Mouse (Mus musculus) heart, postnatal 0 days (tissue): ENCODE measurements at regions not wholly inside any gene's neighbourhood (a gene's known extent, or its start where the extent isn't known, plus 50 kb on each side); places are given as distances from the start of the nearest gene placed in this dataset.

Experiments
- ATAC-seq: fragments of 200-750 bp; cut with Nextera tagmentation; 2 replicates; pipeline ENCODE4 v1.8.0; 2017; ENCODE audit warnings: low read depth, moderate number of reproducible peaks, moderate library complexity; ENCODE audit not compliant: insufficient read depth
- DNase-seq: peaks from one replicate; pipeline ENCODE4 v3.0.0-alpha.2; 2016; ENCODE audit warnings: low spot score
- H3K27ac ChIP-seq: fragments of 300-500 bp; sonication (generic); 2 replicates; pipeline ENCODE4 v1.5.1; 2014; ENCODE audit warnings: low read depth, mild to moderate bottlenecking
- H3K27me3 ChIP-seq: fragments of 300-500 bp; sonication (generic); 2 replicates; pipeline ENCODE4 v1.6.1; 2014; ENCODE audit warnings: low read length, mixed read lengths; ENCODE audit not compliant: control insufficient read depth, insufficient read depth
- H3K36me3 ChIP-seq: fragments of 300-500 bp; sonication (generic); replicated peaks from 2 replicates; pipeline ENCODE4 v1.6.1; 2014; ENCODE audit warnings: low read length, mixed read lengths; ENCODE audit not compliant: control insufficient read depth, insufficient read depth
- H3K4me1 ChIP-seq: fragments of 300-500 bp; sonication (generic); 2 replicates; pipeline ENCODE4 v1.6.1; 2014; ENCODE audit warnings: antibody characterized with exemption; ENCODE audit not compliant: control insufficient read depth, insufficient read depth
- H3K4me2 ChIP-seq: fragments of 300-500 bp; sonication (generic); 2 replicates; pipeline ENCODE4 v1.6.1; 2014; ENCODE audit warnings: low read depth, mild to moderate bottlenecking, low read length, moderate library complexity
- H3K4me3 ChIP-seq: fragments of 300-500 bp; sonication (generic); 2 replicates; pipeline ENCODE4 v1.5.1; 2014; ENCODE audit warnings: low read depth, low read length
- H3K9ac ChIP-seq: fragments of 300-500 bp; sonication (generic); replicated peaks from 2 replicates; pipeline ENCODE4 v1.6.1; 2014; ENCODE audit warnings: low read depth, low read length, mixed read lengths
- H3K9me3 ChIP-seq: fragments of 300-500 bp; sonication (generic); replicated peaks from 2 replicates; pipeline ENCODE4 v1.6.1; 2016; ENCODE audit warnings: low read length; ENCODE audit not compliant: control insufficient read depth
- CTCF ChIP-seq: IDR thresholded peaks from 2 replicates; pipeline ENCODE4 v1.5.1; 2016; ENCODE audit warnings: antibody characterized with exemption, control low read depth, low read depth
- EP300 ChIP-seq: IDR thresholded peaks from 2 replicates; pipeline ENCODE4 v1.6.1; 2016; ENCODE audit warnings: antibody characterized with exemption, low read depth
- WGBS: fragments of 180-500 bp; shearing (Covaris S2); extraction: QIAGEN DNeasy Blood & Tissue Kit; methylation state at CpG from one replicate; pipeline ENCODE4 v1.1.7; 2014; 5-methylcytosine and 5-hydroxymethylcytosine counted together

- TF ChIP-seq EP300 = no peak
- no peaks in the 10 kb centered on the region for H3K4me1 ChIP-seq
- H3K27ac ChIP-seq = peak overlapping the region; percentile 43
- H3K36me3 ChIP-seq = no peaks in the 10 kb centered on the region
- H3K9me3 ChIP-seq = no peaks in the 10 kb centered on the region
- no peak overlapping the region for H3K4me2 ChIP-seq
- no peaks in the 10 kb centered on the region for H3K27me3 ChIP-seq
- no peak overlapping the region for H3K4me3 ChIP-seq
- no peak overlapping the region for H3K9ac ChIP-seq
- DNase-seq (no peak), ATAC-seq (peak; percentile 33; the same call in 1 of the 2 replicates)
- WGBS = 18% methylated on average over 5 of the region's 5 CpGs
Measured at GRCm38 (mm10) chr10:6011029-6011428, 88.8 kb upstream of the Rgs17 start.

- H3K36me3 ChIP-seq = no peaks in the 10 kb centered on the region
- H3K4me3 ChIP-seq = no peak overlapping the region
- DNase-seq (no peak), ATAC-seq (0 out of 2 replicates have a peak, but pooled peaks have one; percentile 20)
- TF ChIP-seq EP300 (no peak), CTCF (no peak)
- H3K27ac ChIP-seq = no peak overlapping the region
- H3K4me1 ChIP-seq = no peaks in the 10 kb centered on the region
- WGBS = 21% methylated on average over 1 of the region's 1 CpGs
- H3K27me3 ChIP-seq = no peaks in the 10 kb centered on the region
- H3K9ac ChIP-seq = no peak overlapping the region
- H3K9me3 ChIP-seq = no peaks in the 10 kb centered on the region
- no peak overlapping the region for H3K4me2 ChIP-seq
Measured at GRCm38 (mm10) chr10:6007238-6007972, 85.2 kb upstream of the Rgs17 start.

DNA sequence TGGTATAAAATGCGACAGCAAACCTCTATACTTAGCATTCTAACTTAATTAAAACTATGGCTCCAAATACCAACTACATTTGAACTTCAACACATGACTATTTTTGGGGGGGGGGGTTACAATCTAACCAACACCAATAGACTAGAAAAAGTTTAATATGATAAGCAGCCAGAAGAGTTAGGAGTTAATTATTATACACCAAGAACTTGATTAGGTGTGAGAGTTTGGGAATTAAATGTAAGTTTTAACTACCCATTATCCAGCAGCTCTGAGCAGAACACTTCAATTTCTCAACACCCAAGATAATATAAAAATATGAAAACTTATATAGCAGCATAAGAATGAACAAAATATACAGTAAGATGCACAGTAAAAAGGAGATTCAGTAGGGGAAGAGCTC, 59.2 kb upstream of the Rgs17 start:
- Histone ChIP-seq H3K4me3 (no peak overlapping the region), H3K36me3 (no peaks in the 10 kb centered on the region), H3K27me3 (no peaks in the 10 kb centered on the region), H3K9me3 (no peaks in the 10 kb centered on the region), H3K4me2 (no peak overlapping the region), H3K9ac (no peak overlapping the region), H3K4me1 (no peaks in the 10 kb centered on the region), H3K27ac (no peak overlapping the region)
- TF ChIP-seq CTCF = no peak
- TF ChIP-seq EP300 = no peak
- WGBS = 88% methylated on average over 1 of the region's 1 CpGs
- ATAC-seq (no peak), DNase-seq (no peak)

GRCm38 (mm10) chr10:5978534-5978933, 56.3 kb upstream of the Rgs17 start:
- no peak overlapping the region for H3K4me3 ChIP-seq
- H3K36me3 ChIP-seq = no peaks in the 10 kb centered on the region
- WGBS = 52% methylated on average over 1 of the region's 1 CpGs
- no peaks in the 10 kb centered on the region for H3K9me3 ChIP-seq
- DNase-seq (no peak), ATAC-seq (no peak)
- H3K4me1 ChIP-seq = 0 out of 2 replicates have a peak, but pooled peaks cover 3% of the 10 kb centered on the region
- TF ChIP-seq EP300 (no peak), CTCF (no peak)
- no peaks in the 10 kb centered on the region for H3K27me3 ChIP-seq
- no peak overlapping the region for H3K4me2 ChIP-seq
- no peak overlapping the region for H3K9ac ChIP-seq
- H3K27ac ChIP-seq = no peak overlapping the region
